Mouse (Mus musculus) kidney, postnatal 0 days (tissue): ENCODE data around the gene Dtl. TPM values are rescaled to one million over a fixed set of nuclear protein-coding genes. Genes with fewer than 3 reads are reported as not detected.

Experiments
- ATAC-seq: fragments of 200-750 bp; cut with Nextera tagmentation; replicated peaks from 2 replicates; pipeline ENCODE4 v1.8.0; 2017; ENCODE audit warnings: low read depth, moderate number of reproducible peaks, moderate TSS enrichment, moderate library complexity; ENCODE audit not compliant: low FRiP score
- DNase-seq: peaks from one replicate; pipeline ENCODE4 v3.0.0-alpha.2; 2016; ENCODE audit warnings: low spot score
- H3K27ac ChIP-seq: fragments of 300-500 bp; sonication (generic); 2 replicates; pipeline ENCODE4 v1.5.1; 2014; ENCODE audit warnings: mild to moderate bottlenecking
- H3K27me3 ChIP-seq: fragments of 300-500 bp; sonication (generic); 2 replicates; pipeline ENCODE4 v1.6.1; 2014; ENCODE audit warnings: low read length, mixed read lengths; ENCODE audit not compliant: insufficient read depth
- H3K36me3 ChIP-seq: fragments of 300-500 bp; sonication (generic); 2 replicates; pipeline ENCODE4 v1.6.1; 2014; ENCODE audit warnings: low read length, mixed read lengths; ENCODE audit not compliant: insufficient read depth
- H3K4me1 ChIP-seq: fragments of 300-500 bp; sonication (generic); replicated peaks from 2 replicates; pipeline ENCODE4 v1.6.1; 2014; ENCODE audit warnings: antibody characterized with exemption, low read length, mixed read lengths; ENCODE audit not compliant: insufficient read depth
- H3K4me2 ChIP-seq: fragments of 300-500 bp; sonication (generic); 2 replicates; pipeline ENCODE4 v1.6.1; 2014; ENCODE audit warnings: mild to moderate bottlenecking, low read length, moderate library complexity, mixed read lengths
- H3K4me3 ChIP-seq: fragments of 300-500 bp; sonication (generic); replicated peaks from 2 replicates; pipeline ENCODE4 v1.5.1; 2014; ENCODE audit warnings: low read depth, low read length
- H3K9ac ChIP-seq: fragments of 300-500 bp; sonication (generic); 2 replicates; pipeline ENCODE4 v1.6.1; 2014; ENCODE audit warnings: low read depth, low read length
- H3K9me3 ChIP-seq: fragments of 300-500 bp; sonication (generic); replicated peaks from 2 replicates; pipeline ENCODE4 v1.6.1; 2016; ENCODE audit warnings: low read length, inconsistent platforms, mixed read lengths
- CTCF ChIP-seq: IDR thresholded peaks from 2 replicates; pipeline ENCODE4 v1.5.1; 2016; ENCODE audit warnings: antibody characterized with exemption, low read depth, mild to moderate bottlenecking, moderate library complexity
- WGBS: fragments of 180-500 bp; shearing (Covaris S2); extraction: QIAGEN DNeasy Blood & Tissue Kit; methylation state at CpG from one replicate; pipeline ENCODE4 v1.1.7; 2014; 5-methylcytosine and 5-hydroxymethylcytosine counted together
- polyA plus RNA-seq: library from polyadenylated mRNA; unstranded; fragments of >200 nt; fragmentation: Nextera tagmentation; extraction: Ambion mirVana; gene quantifications from 2 replicates; pipeline ENCODE4 v1.2.1, GENCODE M21; 2015

Dtl gene
- polyA plus RNA-seq, 1 experiment from 2014 or later = 16.9 TPM

DNA sequence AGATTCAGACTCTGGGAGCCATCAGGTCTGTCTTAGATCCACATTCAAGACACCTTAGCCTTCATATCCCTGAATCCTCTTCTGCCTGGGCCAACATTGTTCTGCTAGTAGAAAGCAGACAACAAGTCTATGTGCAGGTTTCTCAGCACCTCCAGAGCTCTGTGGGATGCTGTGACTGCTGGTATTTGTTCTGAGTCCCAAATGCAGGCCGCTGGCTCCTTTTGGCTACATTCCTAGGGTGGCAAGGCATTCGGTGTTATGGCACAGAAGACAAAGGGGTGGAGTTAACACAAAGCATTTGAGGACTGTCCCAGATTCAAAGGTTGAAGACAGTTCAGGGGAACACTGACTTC, 81.1 kb downstream of the Dtl start:
- H3K4me2 ChIP-seq = no peak overlapping the region
- WGBS = 53% methylated on average over 2 of the region's 2 CpGs
- H3K36me3 ChIP-seq = no peaks in the 10 kb centered on the region
- H3K4me1 ChIP-seq = 0 out of 2 replicates have a peak, but pooled peaks cover 7% of the 10 kb centered on the region
- TF ChIP-seq CTCF = no peak
- no peak overlapping the region for H3K27ac ChIP-seq
- no peak overlapping the region for H3K4me3 ChIP-seq
- DNase-seq (no peak), ATAC-seq (no peak)
- H3K9me3 ChIP-seq = no peaks in the 10 kb centered on the region
- H3K9ac ChIP-seq = no peak overlapping the region
- no peaks in the 10 kb centered on the region for H3K27me3 ChIP-seq

DNA sequence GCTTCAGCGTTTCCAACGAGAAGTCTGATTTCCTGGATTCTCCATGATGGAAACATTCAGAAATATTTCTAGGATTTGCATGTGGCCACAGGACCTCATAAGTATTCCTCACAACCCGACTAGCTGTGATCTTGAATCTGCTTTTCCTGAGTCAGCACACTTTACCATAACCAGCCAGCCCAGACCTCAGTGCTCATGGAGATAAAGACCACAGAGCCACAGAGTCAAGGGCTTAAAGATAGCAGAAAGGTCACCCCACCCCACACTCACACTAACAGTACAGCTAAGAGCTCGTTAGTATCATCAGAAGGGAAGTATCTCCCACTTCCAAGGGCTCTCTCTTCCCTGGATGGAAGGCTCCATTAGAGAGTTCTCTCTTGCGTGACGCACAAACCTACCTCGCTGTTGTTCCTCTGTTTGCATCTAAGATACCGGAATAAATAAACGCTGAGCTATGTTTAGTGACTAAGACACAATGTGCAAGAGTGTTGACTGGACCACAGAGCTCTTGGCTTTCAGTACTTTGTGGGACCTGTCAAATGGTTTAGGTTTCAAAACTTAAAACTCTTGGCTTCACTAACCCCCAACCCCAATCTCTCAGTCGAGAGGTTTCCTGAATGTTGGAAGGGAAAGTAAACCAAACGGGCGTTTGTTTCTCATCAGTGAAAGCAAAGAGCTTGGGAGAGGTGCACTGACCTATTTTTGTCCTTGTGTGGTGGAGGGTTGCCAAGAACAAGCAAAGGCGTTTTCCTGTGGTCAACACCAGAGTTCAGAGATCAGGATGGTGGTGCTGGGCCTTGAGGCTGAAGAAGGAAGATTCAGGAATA, 81.7 kb downstream of the Dtl start:
- H3K9ac ChIP-seq = no peak overlapping the region
- no peaks in the 10 kb centered on the region for H3K9me3 ChIP-seq
- no peak overlapping the region for H3K4me2 ChIP-seq
- 0 out of 2 replicates have a peak, but pooled peaks cover 7% of the 10 kb centered on the region for H3K4me1 ChIP-seq
- H3K4me3 ChIP-seq = no peak overlapping the region
- no peak for TF ChIP-seq CTCF
- DNase-seq (peak; percentile 33), ATAC-seq (no peak)
- no peaks in the 10 kb centered on the region for H3K27me3 ChIP-seq
- H3K27ac ChIP-seq = no peak overlapping the region
- WGBS = 64% methylated on average over 13 of the region's 13 CpGs
- no peaks in the 10 kb centered on the region for H3K36me3 ChIP-seq

DNA sequence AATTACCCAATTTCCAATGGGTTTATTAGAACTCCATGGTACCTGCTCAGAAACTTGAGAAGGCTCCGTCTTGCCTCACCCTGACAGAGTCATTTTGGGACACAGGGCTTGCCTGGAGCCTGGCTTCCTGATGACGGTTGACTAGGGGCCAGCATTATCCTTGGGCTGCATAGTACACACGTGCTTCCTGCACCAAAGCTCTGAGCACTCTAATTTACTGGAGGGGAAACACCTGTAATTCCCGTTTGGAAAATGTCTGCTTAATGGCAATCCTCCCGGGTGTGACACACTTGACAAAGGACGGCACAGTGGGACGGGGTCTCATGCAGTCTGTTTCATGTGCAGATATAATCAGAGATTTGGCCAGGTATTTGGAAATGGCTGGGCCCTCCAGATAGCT, 84.9 kb downstream of the Dtl start:
- no peaks in the 10 kb centered on the region for H3K9me3 ChIP-seq
- H3K27ac ChIP-seq = no peak overlapping the region
- DNase-seq (peak; percentile 42), ATAC-seq (no peak)
- 0 out of 2 replicates have a peak, but pooled peaks cover 7% of the 10 kb centered on the region for H3K4me1 ChIP-seq
- WGBS = 52% methylated on average over 7 of the region's 7 CpGs
- H3K36me3 ChIP-seq = no peaks in the 10 kb centered on the region
- H3K4me3 ChIP-seq = no peak overlapping the region
- H3K9ac ChIP-seq = no peak overlapping the region
- no peak for TF ChIP-seq CTCF
- no peak overlapping the region for H3K4me2 ChIP-seq
- no peaks in the 10 kb centered on the region for H3K27me3 ChIP-seq

Other genes starting within 250 kb of the Dtl start
- gene Tmem206, start 249.6 kb downstream of the Dtl start, polyA plus RNA-seq = 19.7 and 24.5 TPM in 2 replicates
- gene Ppp2r5a, start 172.3 kb downstream of the Dtl start, polyA plus RNA-seq = 32.4 and 39.8 TPM in 2 replicates
- gene Ints7, start 92 bp upstream of the Dtl start, polyA plus RNA-seq = 31.7 and 38.9 TPM in 2 replicates
- gene Lpgat1, start 142.3 kb upstream of the Dtl start, polyA plus RNA-seq = 36.5 and 37.1 TPM in 2 replicates
- 21.3 and 24.1 TPM in 2 replicates for gene Nek2, start 245.9 kb upstream of the Dtl start, polyA plus RNA-seq